Mouse (Mus musculus): Measurements from ENCODE around the gene Usf1. TPM values are rescaled to one million over a fixed set of nuclear protein-coding genes. Genes with fewer than 3 reads are reported as not detected.

The Usf1 gene
- total RNA-seq, 2 experiments from 2014 or later, result 114 to 132 TPM

- DNase-seq, result no peak
These were observed 41.8 kb downstream of the Usf1 start for GRCm38 (mm10) chr1:171452923-171453322.

- DNase-seq, result no peak
These were observed 43.8 kb downstream of the Usf1 start for GRCm38 (mm10) chr1:171454926-171455325.

- DNase-seq, result no peak
These were observed 46.5 kb downstream of the Usf1 start for GRCm38 (mm10) chr1:171457568-171457967.

- DNase-seq, result no peak
These were observed 48.7 kb downstream of the Usf1 start for GRCm38 (mm10) chr1:171459791-171460190.

GRCm38 (mm10) chr1:171460551-171461503, 49.7 kb downstream of the Usf1 start:
- DNase-seq, result no peak

GRCm38 (mm10) chr1:171463133-171463532, 52.0 kb downstream of the Usf1 start:
- no peak for DNase-seq

- DNase-seq, result no peak
These were observed 54.8 kb downstream of the Usf1 start for GRCm38 (mm10) chr1:171465749-171466412.

GRCm38 (mm10) chr1:171466565-171466964, 55.5 kb downstream of the Usf1 start:
- DNase-seq, result no peak

Other genes starting within 250 kb of the Usf1 start
- 10 to 100 TPM; 39.4 to 42.3 TPM for gene Pcp4l1, start 215.0 kb upstream of the Usf1 start, total RNA-seq (2021)
- gene Nr1i3, start 197.3 kb upstream of the Usf1 start, total RNA-seq (2021), result under 1 TPM; 0.20 to 0.25 TPM
- gene Tomm40l, start 188.8 kb upstream of the Usf1 start, total RNA-seq (2021), result 10 to 100 TPM; 72.4 to 80.2 TPM
- gene Apoa2, start 186.3 kb upstream of the Usf1 start, total RNA-seq (2021), result 1 to 10 TPM in 1 of 2 experiments, not detected in 1; 1.2 TPM
- 10 to 100 TPM; 13.5 to 15.2 TPM for gene Fcer1g, start 176.9 kb upstream of the Usf1 start, total RNA-seq (2021)
- gene Adamts4, start 160.9 kb upstream of the Usf1 start, total RNA-seq (2021), result 10 to 100 TPM; 15.1 to 15.5 TPM
- 100 to 1,000 TPM; 275 to 286 TPM for gene Ndufs2, start 159.9 kb upstream of the Usf1 start, total RNA-seq (2021)
- gene B4galt3, start 141.0 kb upstream of the Usf1 start, total RNA-seq (2021), result 10 to 100 TPM; 68.5 to 76.8 TPM
- 10 to 100 TPM; 28.0 to 31.4 TPM for gene Ppox, start 130.1 kb upstream of the Usf1 start, total RNA-seq (2021)
- gene Usp21, start 123.3 kb upstream of the Usf1 start, total RNA-seq (2021), result 10 to 100 TPM; 66.9 to 70.5 TPM
- gene Ufc1, start 116.3 kb upstream of the Usf1 start, total RNA-seq (2021), result 100 to 1,000 TPM; 101 to 112 TPM
- gene Dedd, start 82.2 kb upstream of the Usf1 start, total RNA-seq (2021), result 10 to 100 TPM; 36.5 to 41.3 TPM
- 10 to 100 TPM; 45.9 to 49.5 TPM for gene Nit1, start 65.7 kb upstream of the Usf1 start, total RNA-seq (2021)
- 100 to 1,000 TPM; 160 to 166 TPM for gene Pfdn2, start 65.6 kb upstream of the Usf1 start, total RNA-seq (2021)
- 1 to 10 TPM; 4.1 to 4.7 TPM for gene Klhdc9, start 50.5 kb upstream of the Usf1 start, total RNA-seq (2021)
- 1 to 10 TPM; 3.6 to 4.7 TPM for gene Nectin4, start 41.2 kb upstream of the Usf1 start, total RNA-seq (2021)
- 1 to 10 TPM; 2.0 to 2.1 TPM for gene Arhgap30, start 22.4 kb upstream of the Usf1 start, total RNA-seq (2021)
- 1 to 10 TPM; 4.1 to 5.9 TPM for gene Tstd1, start 7.6 kb downstream of the Usf1 start, total RNA-seq (2021)
- 1 to 10 TPM; 5.0 to 6.6 TPM for gene F11r, start 26.2 kb downstream of the Usf1 start, total RNA-seq (2021)
- gene Alyref2, start 92.2 kb downstream of the Usf1 start, total RNA-seq (2021), result 1 to 10 TPM; 6.8 to 7.1 TPM
- gene Itln1, start 124.0 kb downstream of the Usf1 start, total RNA-seq (2021), result not detected
- not detected for gene Cd244a, start 147.9 kb downstream of the Usf1 start, total RNA-seq (2021)
- not detected for gene Ly9, start 196.1 kb downstream of the Usf1 start, total RNA-seq (2021)
- not detected for gene Slamf7, start 241.7 kb downstream of the Usf1 start, total RNA-seq (2021)

Measured in layer of hippocampus, postnatal 36 days (tissue).